Mouse (Mus musculus) adrenal gland, postnatal 10 days (tissue): ENCODE data around the gene Vmn1r176. TPM values are rescaled to one million over a fixed set of nuclear protein-coding genes. Genes with fewer than 3 reads are reported as not detected.
"Not testable (repeated sequence)": the region's sequence is repeated elsewhere in the genome, so short reads cannot be mapped to it uniquely, and the experiment has no call there.

Experiments
- DNase-seq: peaks from one replicate; pipeline ENCODE4 v3.0.0; 2021; ENCODE audit warnings: mixed read lengths
- long read RNA-seq, 2 experiments: library from polyadenylated mRNA; stranded (forward); transcript quantifications; one replicate each; pipeline ENCODE4 v2.0.0; 2021
- total RNA-seq, 2 experiments: library from RNA; stranded (reverse); gene quantifications; 2 replicates each; pipeline ENCODE4 v1.2.3; 2021

The Vmn1r176 gene
- total RNA-seq: not detected
- long read RNA-seq, experiment 1: 0 reads
- long read RNA-seq, experiment 2: 0 reads

DNA sequence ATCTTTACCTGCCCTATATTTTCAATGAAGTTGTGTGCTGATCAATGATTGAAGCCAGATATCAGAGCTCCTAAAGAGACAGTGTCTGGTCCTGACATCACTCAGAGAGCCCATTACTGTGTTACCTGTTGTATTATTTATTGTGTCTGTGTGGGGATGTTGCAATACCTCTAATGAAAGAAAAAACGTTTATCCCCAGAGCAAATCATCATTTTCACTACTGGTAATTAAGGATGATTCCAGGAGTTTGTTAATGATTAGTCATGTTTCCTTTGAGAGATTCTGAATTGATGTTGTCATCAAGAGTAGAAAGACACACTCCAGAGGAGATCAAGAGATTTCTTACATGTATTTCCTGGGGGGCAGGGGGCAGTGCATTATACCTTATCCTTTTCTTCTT is at the start of gene Vmn1r176:
Gene Vmn1r176 (minus strand): TSS at position 101 of the 400 bp plus-strand sequence.
- DNase-seq: not testable (repeated sequence)

DNA sequence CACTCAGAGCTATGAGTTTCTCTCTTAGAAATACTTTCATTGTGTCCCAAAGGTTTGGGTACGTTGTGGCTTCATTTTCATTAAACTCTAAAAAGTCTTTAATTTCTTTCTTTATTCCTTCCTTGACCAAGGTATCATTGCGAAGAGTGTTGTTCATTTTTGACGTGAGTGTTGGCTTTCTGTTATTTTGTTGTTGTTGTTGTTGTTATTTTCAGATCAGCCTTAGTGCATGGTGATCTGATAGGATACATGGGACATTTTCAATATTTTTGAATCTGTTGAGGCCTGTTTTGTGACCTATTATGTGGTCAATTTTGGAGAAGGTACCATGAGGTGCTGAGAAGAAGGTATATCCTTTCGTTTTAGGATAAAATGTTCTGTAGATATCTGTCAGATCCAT is 39.7 kb upstream of the Vmn1r176 start:
- DNase-seq: not testable (repeated sequence)

DNA sequence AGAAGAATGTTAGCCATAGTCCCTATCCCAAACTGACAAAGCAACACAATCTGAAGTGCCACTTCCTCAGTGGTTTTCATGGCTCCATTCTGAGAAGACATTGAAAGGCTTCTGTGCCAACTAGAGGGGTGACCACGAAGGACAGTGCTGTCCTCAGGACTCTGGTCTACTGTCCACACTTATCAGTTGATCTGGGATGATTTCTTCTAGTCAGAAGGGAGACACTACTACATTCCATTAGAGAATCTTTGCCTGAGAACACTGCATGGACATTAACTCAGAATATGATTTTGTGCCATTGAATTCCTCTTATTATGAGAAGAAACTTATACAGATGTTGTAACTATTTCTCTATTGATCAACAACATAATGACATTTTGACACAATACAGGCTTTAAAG is 29.2 kb upstream of the Vmn1r176 start, which contains the start of gene Vmn1r177:
Gene Vmn1r177 (minus strand): TSS at position 101 of the 400 bp plus-strand sequence.
- DNase-seq: not testable (repeated sequence)

DNA sequence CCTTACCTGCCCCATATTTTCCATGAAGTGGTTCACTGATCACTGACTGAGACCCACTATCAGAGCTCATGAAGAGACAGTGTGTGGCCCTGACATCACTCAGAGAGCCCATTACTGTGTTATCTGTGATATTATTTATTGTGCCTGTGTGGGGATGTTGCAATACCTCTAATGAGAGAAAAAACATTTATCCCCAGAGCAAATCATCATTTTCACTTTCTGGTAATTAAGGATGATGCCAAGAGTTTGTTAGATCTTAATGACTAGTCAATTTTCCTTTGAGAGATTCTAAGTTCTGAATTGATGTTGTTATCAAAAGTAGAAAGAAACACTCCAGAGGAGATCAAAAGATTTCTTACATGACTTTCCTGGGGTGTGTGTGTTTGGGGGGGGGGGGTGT is 26.6 kb downstream of the Vmn1r176 start, which contains the start of gene Vmn1r175:
Gene Vmn1r175 (minus strand): TSS at position 101 of the 400 bp plus-strand sequence.
- DNase-seq: not testable (repeated sequence)

DNA sequence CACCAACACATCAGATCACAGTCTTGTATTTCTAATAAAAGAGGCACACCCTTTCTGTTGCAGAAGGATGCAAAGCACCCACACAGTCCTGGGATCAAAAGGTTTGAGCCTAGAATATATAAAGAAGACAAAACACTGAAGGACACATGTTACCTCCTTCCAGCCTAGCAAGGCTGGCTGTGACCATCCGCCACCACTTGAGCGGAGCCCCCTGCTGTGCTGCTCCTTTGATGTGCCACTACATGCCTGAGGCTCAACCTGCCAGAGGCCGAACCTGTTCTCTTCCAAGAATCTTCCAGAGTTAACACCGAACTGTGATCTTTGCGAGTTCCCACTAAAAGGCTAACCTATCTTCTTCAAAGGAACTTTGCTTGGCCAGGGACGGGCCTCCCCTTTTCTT is 52.6 kb downstream of the Vmn1r176 start:
- DNase-seq: no peak

Other genes starting within 250 kb of the Vmn1r176 start
- gene Vmn1r170, start 231.2 kb downstream of the Vmn1r176 start, total RNA-seq: not detected
- gene Vmn1r171, start 206.7 kb downstream of the Vmn1r176 start, total RNA-seq: not detected
- not detected for gene Vmn1r172, start 179.1 kb downstream of the Vmn1r176 start, total RNA-seq
- gene Vmn1r173, start 136.7 kb downstream of the Vmn1r176 start, total RNA-seq: not detected
- gene Vmn1r174, start 85.1 kb downstream of the Vmn1r176 start, total RNA-seq: not detected
- gene Vmn1r175, start 26.7 kb downstream of the Vmn1r176 start, total RNA-seq: not detected
- not detected for gene Vmn1r177, start 29.1 kb upstream of the Vmn1r176 start, total RNA-seq
- not detected for gene Vmn1r178, start 54.6 kb upstream of the Vmn1r176 start, total RNA-seq
- gene Vmn1r179, start 89.6 kb upstream of the Vmn1r176 start, total RNA-seq: not detected
- not detected for gene Vmn1r180, start 113.3 kb upstream of the Vmn1r176 start, total RNA-seq
- gene Vmn1r181, start 137.2 kb upstream of the Vmn1r176 start, total RNA-seq: not detected
- not detected for gene V1rd19, start 164.3 kb upstream of the Vmn1r176 start, total RNA-seq
- gene Vmn1r183, start 215.9 kb upstream of the Vmn1r176 start, total RNA-seq: not detected
- gene Zfp180, start 244.6 kb upstream of the Vmn1r176 start, total RNA-seq: 10 to 100 TPM; 15.2 to 17.3 TPM